Mouse (Mus musculus): Measurements from ENCODE around the gene Kcnj12. TPM values are rescaled to one million over a fixed set of nuclear protein-coding genes. Genes with fewer than 3 reads are reported as not detected.

The Kcnj12 gene
- polyA plus RNA-seq, 1 experiment = 1.5 TPM

- Histone ChIP-seq H3K36me3 (ENCODE audit: control insufficient read depth, insufficient read depth, low read length, poor library complexity, severe bottlenecking) (no peaks in the 10 kb centered on the region), H3K4me1 (ENCODE audit: control insufficient read depth, insufficient read depth, low read length) (no peaks in the 10 kb centered on the region), H3K27me3 (ENCODE audit: control insufficient read depth, insufficient read depth, low read length, poor library complexity, severe bottlenecking) (no peaks in the 10 kb centered on the region), H3K27ac (ENCODE audit: insufficient read depth, low read length) (no peak overlapping the region), H3K9ac (ENCODE audit: low read depth, poor library complexity, severe bottlenecking) (no peak overlapping the region), H3K4me3 (ENCODE audit: low read depth, low read length) (no peak overlapping the region), H3K9me3 (replicated peaks; ENCODE audit: control insufficient read depth, insufficient read depth, low read length, poor library complexity, severe bottlenecking) (no peaks in the 10 kb centered on the region)
- TF ChIP-seq CTCF (IDR thresholded peaks at IDR 0.05; ENCODE audit: low read depth, low read length) = no peak
- no peak for TF ChIP-seq EP300 (IDR thresholded peaks at IDR 0.05; ENCODE audit: insufficient read depth, low read depth, low read length)
- no peak for TF ChIP-seq POLR2A (IDR thresholded peaks at IDR 0.05; ENCODE audit: insufficient read depth, low read length)
Observed at GRCm38 (mm10) chr11:61067133-61067835, 44.9 kb downstream of the Kcnj12 start.

- H3K27me3 ChIP-seq (ENCODE audit: control insufficient read depth, insufficient read depth, low read length, poor library complexity, severe bottlenecking) = no peaks in the 10 kb centered on the region
- H3K4me1 ChIP-seq (ENCODE audit: control insufficient read depth, insufficient read depth, low read length) = no peaks in the 10 kb centered on the region
- H3K4me3 ChIP-seq (ENCODE audit: low read depth, low read length) = no peak overlapping the region
- no peak overlapping the region for H3K27ac ChIP-seq (ENCODE audit: insufficient read depth, low read length)
- no peak for TF ChIP-seq EP300 (IDR thresholded peaks at IDR 0.05; ENCODE audit: insufficient read depth, low read depth, low read length)
- TF ChIP-seq CTCF (IDR thresholded peaks at IDR 0.05; ENCODE audit: low read depth, low read length) = no peak
- no peak for TF ChIP-seq POLR2A (IDR thresholded peaks at IDR 0.05; ENCODE audit: insufficient read depth, low read length)
- H3K36me3 ChIP-seq (ENCODE audit: control insufficient read depth, insufficient read depth, low read length, poor library complexity, severe bottlenecking) = no peaks in the 10 kb centered on the region
- no peaks in the 10 kb centered on the region for H3K9me3 ChIP-seq (replicated peaks; ENCODE audit: control insufficient read depth, insufficient read depth, low read length, poor library complexity, severe bottlenecking)
- H3K9ac ChIP-seq (ENCODE audit: low read depth, poor library complexity, severe bottlenecking) = no peak overlapping the region
Observed at GRCm38 (mm10) chr11:61068866-61069265, 46.5 kb downstream of the Kcnj12 start.

- H3K9ac ChIP-seq (ENCODE audit: low read depth, poor library complexity, severe bottlenecking) = no peak overlapping the region
- no peak overlapping the region for H3K4me3 ChIP-seq (ENCODE audit: low read depth, low read length)
- no peaks in the 10 kb centered on the region for H3K4me1 ChIP-seq (ENCODE audit: control insufficient read depth, insufficient read depth, low read length)
- no peaks in the 10 kb centered on the region for H3K9me3 ChIP-seq (replicated peaks; ENCODE audit: control insufficient read depth, insufficient read depth, low read length, poor library complexity, severe bottlenecking)
- TF ChIP-seq CTCF (IDR thresholded peaks at IDR 0.05; ENCODE audit: low read depth, low read length) = no peak
- TF ChIP-seq POLR2A (IDR thresholded peaks at IDR 0.05; ENCODE audit: insufficient read depth, low read length) = no peak
- no peak for TF ChIP-seq EP300 (IDR thresholded peaks at IDR 0.05; ENCODE audit: insufficient read depth, low read depth, low read length)
- H3K27me3 ChIP-seq (ENCODE audit: control insufficient read depth, insufficient read depth, low read length, poor library complexity, severe bottlenecking) = no peaks in the 10 kb centered on the region
- H3K27ac ChIP-seq (ENCODE audit: insufficient read depth, low read length) = no peak overlapping the region
- H3K36me3 ChIP-seq (ENCODE audit: control insufficient read depth, insufficient read depth, low read length, poor library complexity, severe bottlenecking) = no peaks in the 10 kb centered on the region
Observed at GRCm38 (mm10) chr11:61069645-61070044, 47.3 kb downstream of the Kcnj12 start.

- no peaks in the 10 kb centered on the region for H3K27me3 ChIP-seq (ENCODE audit: control insufficient read depth, insufficient read depth, low read length, poor library complexity, severe bottlenecking)
- no peak overlapping the region for H3K4me3 ChIP-seq (ENCODE audit: low read depth, low read length)
- no peak for TF ChIP-seq EP300 (IDR thresholded peaks at IDR 0.05; ENCODE audit: insufficient read depth, low read depth, low read length)
- no peaks in the 10 kb centered on the region for H3K36me3 ChIP-seq (ENCODE audit: control insufficient read depth, insufficient read depth, low read length, poor library complexity, severe bottlenecking)
- H3K9me3 ChIP-seq (replicated peaks; ENCODE audit: control insufficient read depth, insufficient read depth, low read length, poor library complexity, severe bottlenecking) = no peaks in the 10 kb centered on the region
- no peaks in the 10 kb centered on the region for H3K4me1 ChIP-seq (ENCODE audit: control insufficient read depth, insufficient read depth, low read length)
- no peak overlapping the region for H3K9ac ChIP-seq (ENCODE audit: low read depth, poor library complexity, severe bottlenecking)
- H3K27ac ChIP-seq (ENCODE audit: insufficient read depth, low read length) = no peak overlapping the region
Observed at GRCm38 (mm10) chr11:61074646-61075317, 52.4 kb downstream of the Kcnj12 start.

- Histone ChIP-seq H3K9me3 (replicated peaks; ENCODE audit: control insufficient read depth, insufficient read depth, low read length, poor library complexity, severe bottlenecking) (no peaks in the 10 kb centered on the region), H3K9ac (ENCODE audit: low read depth, poor library complexity, severe bottlenecking) (no peak overlapping the region), H3K27me3 (ENCODE audit: control insufficient read depth, insufficient read depth, low read length, poor library complexity, severe bottlenecking) (no peaks in the 10 kb centered on the region), H3K36me3 (ENCODE audit: control insufficient read depth, insufficient read depth, low read length, poor library complexity, severe bottlenecking) (no peaks in the 10 kb centered on the region), H3K27ac (ENCODE audit: insufficient read depth, low read length) (no peak overlapping the region), H3K4me3 (ENCODE audit: low read depth, low read length) (no peak overlapping the region), H3K4me1 (ENCODE audit: control insufficient read depth, insufficient read depth, low read length) (no peaks in the 10 kb centered on the region)
- TF ChIP-seq POLR2A (IDR thresholded peaks at IDR 0.05; ENCODE audit: insufficient read depth, low read length) = no peak
- no peak for TF ChIP-seq EP300 (IDR thresholded peaks at IDR 0.05; ENCODE audit: insufficient read depth, low read depth, low read length)
- no peak for TF ChIP-seq CTCF (IDR thresholded peaks at IDR 0.05; ENCODE audit: low read depth, low read length)
Observed at GRCm38 (mm10) chr11:61075361-61076326, 53.3 kb downstream of the Kcnj12 start.

All from ES-Bruce4 (cell line).